Mouse (Mus musculus) gastrocnemius, adult 8-10 months (tissue): ENCODE data around the gene Zfp52. TPM values are rescaled to one million over a fixed set of nuclear protein-coding genes. Genes with fewer than 3 reads are reported as not detected.
A peak's percentile ranks its signal among the peaks of the same experiment; 100 is the strongest.

ENCODE experiments used
- DNase-seq, 2 experiments: peaks; one replicate each; pipeline ENCODE4 v3.0.0; 2022; ENCODE audit warnings: low spot score in 2 of 2
- total RNA-seq, 4 experiments: library from RNA; stranded (reverse); gene quantifications; 2 replicates each; pipeline ENCODE4 v1.2.4; 2022

Gene Zfp52
- 10 to 100 TPM in 1 of 4 experiments, 1 to 10 TPM in 3; 6.9 to 11.4 (median 8.5) TPM for total RNA-seq

GRCm38 (mm10) chr17:21535096-21536001 is at the start of gene Zfp52:
TSS of gene Zfp52 (plus strand) at chr17:21535539.
- peak; percentile 43 to 57 for DNase-seq

DNA sequence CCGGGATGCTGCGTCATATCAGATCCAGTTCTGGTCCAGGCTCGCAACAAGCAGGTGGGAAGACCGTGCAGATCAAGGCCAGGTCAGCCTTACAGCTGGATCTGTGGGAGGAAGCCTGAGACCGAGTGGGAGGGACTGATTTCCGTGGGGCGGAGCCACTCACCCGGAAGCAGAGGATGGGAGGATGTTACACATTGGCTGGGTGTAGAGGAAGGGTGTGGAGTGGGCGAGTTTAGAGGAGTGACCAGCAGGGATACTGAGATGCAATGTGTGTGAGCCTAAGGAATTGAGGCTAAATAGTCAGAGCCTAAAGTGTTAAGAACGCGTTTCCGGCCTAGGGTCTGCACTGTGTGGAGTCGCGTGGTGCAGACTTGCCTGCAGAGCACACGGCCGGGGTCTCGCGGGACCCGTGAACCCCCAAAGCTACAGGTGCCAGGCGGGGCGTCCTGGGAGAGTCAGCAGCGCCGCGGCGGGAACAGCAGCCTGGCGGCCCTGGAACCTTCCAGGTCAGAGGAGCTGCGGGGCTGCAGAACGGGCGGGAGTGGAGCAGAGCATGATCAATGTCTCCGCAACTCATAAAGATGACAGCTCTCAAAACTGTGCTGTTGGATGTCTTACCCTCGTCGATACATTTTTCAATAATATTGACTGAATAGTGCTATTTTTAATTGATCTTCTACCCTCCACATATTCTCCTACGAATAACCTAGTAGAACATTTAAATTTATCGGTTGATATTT is 46.4 kb upstream of the Zfp52 start, which contains the start of gene Zfp53:
Gene Zfp53, plus strand, starts transcription at position 239 of the 740 bp plus-strand sequence.
- peak; percentile 74 to 81 for DNase-seq

DNA sequence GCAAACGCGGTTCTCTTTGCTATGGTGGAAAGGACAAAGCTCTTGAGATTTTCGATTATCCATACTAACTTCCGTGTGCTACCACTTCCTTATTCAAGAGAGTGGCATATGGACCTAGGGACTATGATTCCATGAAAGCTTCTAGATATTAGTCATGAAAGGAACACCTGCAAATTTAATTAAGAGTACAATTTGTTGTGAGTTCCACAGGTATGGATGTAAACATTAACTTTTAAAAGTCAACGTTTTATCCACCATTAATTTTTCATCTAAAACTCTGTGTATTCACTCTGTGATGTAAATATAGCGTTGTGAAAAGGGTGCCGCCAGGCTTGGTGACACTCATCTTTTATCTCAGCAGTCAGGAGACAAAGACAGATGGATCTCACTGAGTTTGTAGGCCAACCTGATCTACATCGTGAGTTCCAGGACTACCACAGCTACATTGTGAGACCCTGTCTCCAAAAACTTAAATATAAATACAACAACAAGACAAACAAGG is 45.8 kb upstream of the Zfp52 start:
- no peak for DNase-seq

DNA sequence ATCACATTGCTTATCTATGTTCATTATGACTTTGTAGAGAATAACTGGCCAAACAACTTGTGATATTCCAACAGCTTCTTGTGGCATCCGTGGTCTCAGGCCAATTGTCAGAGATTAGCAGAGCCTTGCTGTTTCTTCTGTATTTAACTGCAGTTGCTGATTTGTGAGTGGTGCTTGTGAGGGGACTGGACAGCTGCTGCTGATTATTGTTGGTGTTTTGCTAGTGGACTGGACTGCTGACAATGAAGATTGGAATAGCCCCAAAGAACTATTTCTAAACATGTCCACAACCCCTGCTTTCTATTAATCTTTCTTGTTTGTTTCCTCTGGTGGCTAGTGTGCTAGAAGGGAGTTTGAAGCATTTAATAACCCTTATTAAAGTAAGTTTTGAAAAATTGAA is 34.0 kb upstream of the Zfp52 start:
- no peak for DNase-seq

DNA sequence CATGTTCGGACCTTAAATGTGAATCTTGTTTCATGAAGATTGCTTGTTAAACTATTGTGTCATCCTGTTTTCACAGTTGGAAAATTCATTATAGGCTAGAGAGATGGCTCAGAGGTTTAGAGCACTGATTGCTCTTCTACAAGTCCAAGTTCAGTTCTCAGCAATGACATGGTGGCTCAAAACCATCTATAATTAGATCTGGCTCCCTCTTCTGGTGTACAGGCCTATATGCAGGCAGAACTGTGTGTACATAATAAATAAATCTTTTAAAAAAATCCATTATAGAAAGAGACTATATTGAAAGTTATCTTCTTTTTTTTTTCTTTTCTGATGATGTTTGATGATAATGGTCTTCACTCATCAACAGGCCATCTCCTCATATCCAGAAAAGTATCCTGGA is 30.8 kb upstream of the Zfp52 start:
- no peak for DNase-seq

GRCm38 (mm10) chr17:21506258-21506657 is 29.1 kb upstream of the Zfp52 start:
- DNase-seq, result no peak

- DNase-seq, result peak in 1 of 2 experiments; percentile 13
These were observed 25.6 kb upstream of the Zfp52 start for GRCm38 (mm10) chr17:21509756-21510155.

DNA sequence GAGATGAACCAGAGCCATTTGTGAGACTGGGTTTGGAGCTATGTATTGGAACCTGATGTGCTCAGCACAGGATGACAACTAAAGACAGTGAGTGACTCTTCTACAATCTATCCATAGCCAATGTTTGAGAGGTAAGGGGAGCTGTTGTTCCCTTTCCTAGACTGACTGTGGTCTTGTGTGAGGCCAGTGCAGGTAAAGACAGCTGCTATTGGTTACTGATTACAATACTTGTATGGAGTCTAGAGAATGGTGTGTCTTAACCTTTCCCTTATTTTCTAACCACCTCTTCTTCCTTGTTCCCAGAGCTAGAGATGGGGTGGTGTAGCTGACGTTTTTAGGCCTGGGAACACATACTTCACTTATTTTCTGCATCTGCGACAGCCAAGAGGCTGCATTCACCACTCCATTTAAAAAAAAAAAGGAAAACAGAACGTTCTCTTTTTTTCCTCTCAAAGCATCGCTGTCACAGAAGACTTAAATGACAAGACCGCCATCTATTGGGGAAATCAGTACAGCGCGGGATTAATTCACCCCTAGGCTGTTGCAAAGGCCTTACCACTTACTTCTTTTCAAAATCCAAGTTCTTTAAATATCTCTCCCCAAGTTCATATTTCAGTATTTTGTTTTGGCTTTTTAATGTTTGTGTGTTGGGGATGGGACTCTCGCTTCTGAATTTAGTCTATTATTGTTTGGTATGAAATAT is 19.8 kb upstream of the Zfp52 start:
- peak; percentile 46 to 47 for DNase-seq

- DNase-seq, result peak; percentile 63 to 71
These were observed 18.9 kb upstream of the Zfp52 start for GRCm38 (mm10) chr17:21516201-21517129.

DNA sequence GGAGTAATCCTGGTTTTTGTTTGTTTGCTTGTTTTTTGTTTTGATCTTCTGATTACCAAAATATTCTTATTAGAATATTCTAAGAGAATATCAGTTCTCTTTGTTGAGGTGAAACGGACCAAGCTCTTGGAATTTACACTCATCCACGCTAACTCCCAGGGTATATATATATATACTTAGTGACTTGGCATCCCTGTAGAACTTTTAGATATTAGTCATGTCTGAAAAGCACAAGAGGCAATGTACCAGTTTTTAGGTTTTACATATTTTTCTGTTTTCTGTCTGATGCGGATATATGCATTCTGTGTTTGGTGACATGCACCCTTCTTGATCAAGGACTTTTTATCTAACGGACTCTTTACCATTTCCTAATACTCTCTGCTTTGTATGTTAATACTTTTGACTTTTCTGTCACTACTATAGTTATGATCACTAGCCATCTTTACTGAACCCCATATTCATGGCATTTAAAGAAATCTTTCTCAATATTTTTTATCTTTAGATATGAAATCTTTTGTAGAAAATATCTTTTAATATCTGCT is 18.1 kb upstream of the Zfp52 start:
- no peak for DNase-seq

DNA sequence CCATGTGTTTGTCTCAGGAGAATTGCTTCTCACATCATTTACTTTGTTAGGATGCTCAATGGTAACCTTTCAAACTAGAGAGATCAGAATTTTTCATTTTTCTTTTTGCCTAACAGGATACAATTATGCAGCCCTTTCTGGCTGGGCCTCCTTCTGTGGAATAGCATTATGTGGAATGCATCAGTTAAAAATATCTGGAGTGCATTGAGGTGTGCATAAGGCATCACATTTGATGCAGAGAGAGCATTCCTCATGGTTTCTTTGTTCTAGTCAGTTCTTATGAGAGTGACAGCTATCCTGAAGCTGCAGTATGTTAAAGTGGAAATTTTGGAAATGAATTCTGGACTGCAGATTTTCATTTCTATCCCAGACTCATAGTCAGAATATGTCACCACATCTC is 9.1 kb upstream of the Zfp52 start:
- DNase-seq, result no peak

DNA sequence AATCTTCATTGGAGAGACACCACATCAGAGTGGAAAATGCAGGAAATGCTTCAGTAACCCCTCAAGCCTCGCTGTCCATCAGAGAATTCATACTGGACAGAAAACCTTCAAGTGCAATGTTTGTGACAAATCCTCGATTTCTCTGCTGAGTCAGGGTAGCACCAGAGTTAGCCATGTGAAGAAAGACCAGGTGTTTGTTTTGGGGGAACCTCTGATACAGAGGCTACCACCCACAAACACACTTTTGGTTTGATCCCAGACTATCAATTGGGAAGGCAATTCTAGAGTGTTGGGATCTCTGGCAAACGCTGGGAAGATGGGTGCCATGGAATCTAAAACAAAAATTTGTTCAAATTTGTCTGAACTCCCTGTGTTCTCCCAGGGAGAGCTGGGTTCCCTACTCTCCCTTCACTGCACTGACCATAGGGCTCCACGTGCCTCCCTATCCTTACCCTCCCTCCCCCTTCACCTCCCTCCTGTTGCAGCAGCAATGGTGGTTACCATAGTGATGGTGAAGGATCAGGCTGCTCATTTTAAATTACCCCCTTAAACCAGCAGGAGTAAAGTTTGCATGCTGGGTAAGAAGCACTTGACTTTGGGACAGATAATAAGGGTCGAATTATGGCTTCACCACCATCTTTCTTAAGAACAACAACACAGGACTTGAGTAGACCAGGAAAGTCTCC is 4.6 kb upstream of the Zfp52 start:
- DNase-seq, result no peak

DNA sequence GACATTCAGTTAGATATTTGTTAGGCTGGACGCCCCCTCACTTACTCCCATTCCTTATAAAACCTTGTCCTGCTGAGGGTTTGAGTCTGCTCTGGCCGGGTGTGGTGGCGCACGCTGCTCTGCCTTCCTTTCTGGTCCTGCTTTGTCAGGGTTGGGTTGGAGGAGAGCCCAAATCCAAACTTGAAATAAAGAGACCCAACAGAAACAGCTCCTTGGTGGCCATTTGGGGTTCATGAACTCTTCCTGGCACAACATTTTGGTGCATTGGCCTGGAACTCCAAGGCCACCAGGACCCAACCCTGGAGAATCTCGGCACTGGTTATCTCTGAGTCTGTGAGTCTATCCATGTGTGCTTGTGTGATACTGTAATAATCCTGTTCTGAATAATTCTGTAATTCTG is 3.7 kb upstream of the Zfp52 start:
- no peak for DNase-seq

GRCm38 (mm10) chr17:21532101-21532951 is 3.0 kb upstream of the Zfp52 start:
- DNase-seq, result peak; percentile 44 to 47

- no peak for DNase-seq
These were observed 1.4 kb upstream of the Zfp52 start for GRCm38 (mm10) chr17:21533961-21534360.

DNA sequence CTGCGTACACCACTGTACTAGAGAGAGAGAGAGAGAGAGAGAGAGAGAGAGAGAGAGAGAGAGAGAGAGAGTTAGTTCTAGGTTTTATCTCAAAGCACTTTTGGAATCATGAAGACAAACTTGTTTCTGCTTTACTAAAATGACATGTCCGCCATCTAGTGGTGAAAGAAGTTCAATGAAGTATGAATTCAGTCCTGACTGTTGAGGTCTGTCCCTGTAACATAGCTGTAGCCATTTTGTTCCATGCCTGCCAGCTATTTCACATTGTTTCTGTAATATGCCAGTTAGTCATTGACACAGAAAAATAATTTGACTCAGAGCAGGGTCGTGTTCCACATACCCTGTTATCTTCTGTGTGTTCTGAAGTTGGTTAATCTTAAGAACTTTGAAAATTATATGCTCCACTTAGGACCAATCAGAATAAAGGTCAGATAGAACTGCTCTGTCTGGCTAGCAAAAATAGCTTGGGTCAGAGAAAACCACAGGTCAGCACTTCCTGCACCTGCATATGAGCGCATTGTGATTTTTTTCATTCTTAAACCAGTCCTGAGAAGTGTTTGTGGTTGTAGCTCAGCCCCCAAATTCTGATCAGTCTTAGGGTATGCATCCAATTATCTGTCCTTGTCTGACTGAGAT is 761 bp upstream of the Zfp52 start:
- DNase-seq, result no peak

GRCm38 (mm10) chr17:21536096-21536495 is 757 bp downstream of the Zfp52 start:
- DNase-seq, result no peak

- DNase-seq, result no peak
These were observed 1.3 kb downstream of the Zfp52 start for GRCm38 (mm10) chr17:21536676-21537075.
